Comparison of ENCODE assay signal across 23 mouse cellular contexts in the genomic region with DNA sequence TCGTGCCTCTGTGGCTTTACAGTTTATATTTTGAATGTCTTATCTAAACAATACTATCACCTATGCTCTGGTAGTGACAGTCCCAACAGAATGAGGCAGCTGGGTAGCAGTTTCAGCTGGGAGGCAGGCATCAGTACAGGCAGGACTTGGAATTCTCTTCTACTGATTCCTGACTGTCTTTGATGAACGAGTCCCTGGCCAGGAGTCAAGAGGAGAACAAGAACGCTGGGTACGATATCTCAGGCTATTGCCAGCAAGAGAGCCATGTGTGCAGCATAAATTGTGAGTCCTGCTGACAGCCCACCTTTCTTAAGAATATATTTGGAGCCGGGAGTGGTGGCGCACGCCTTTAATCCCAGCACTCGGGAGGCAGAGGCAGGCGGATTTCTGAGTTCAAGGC. TPM values are rescaled to one million over a fixed set of nuclear protein-coding genes. Genes with fewer than 3 reads are reported as not detected.
DNase-seq lines count a peak whose midpoint lies in the region; ATAC-seq and TF ChIP-seq lines count a peak whose summit lies in the region.
"Had no signal": no experiment of that assay in that cellular context is flagged by ENCODE, and none has a peak within 500 bp of the region (broad histone marks: within the 10 kb centered on the region; RNA-seq: fewer than 3 reads in every experiment).

No protein-coding gene starts in this region.

- WGBS in heart, embryonic 13.5 days, result 50% methylated on average over 9 of the region's 9 CpGs
- WGBS in liver, embryonic 15.5 days (ENCODE audit: insufficient replicate concordance), result 62% methylated on average over 9 of the region's 9 CpGs
- WGBS in liver, embryonic 12.5 days (ENCODE audit: insufficient replicate concordance), result 65% methylated on average over 9 of the region's 9 CpGs
- WGBS in spleen, adult 2 months, result 80% methylated on average over 9 of the region's 9 CpGs

- no peak for TF ChIP-seq CTCF in spleen, adult 2 months (IDR thresholded peaks at IDR 0.05; ENCODE audit: extremely low read depth, insufficient read depth, insufficient read length, insufficient replicate concordance)

- 0 out of 2 replicates have a peak overlapping the region, but pooled peaks have one; percentile 1 for H3K4me2 ChIP-seq in heart, embryonic 13.5 days
- peak overlapping the region; percentile 7; the same call in 1 of the 2 replicates for H3K4me2 ChIP-seq in liver, embryonic 15.5 days
- H3K4me2 ChIP-seq in liver, embryonic 12.5 days, result no peak overlapping the region
- H3K4me2 ChIP-seq: forebrain, embryonic 13.5 days; midbrain, embryonic 11.5 days had no signal

- H3K27me3 ChIP-seq in heart, embryonic 13.5 days (replicated peaks), result peaks cover 39% of the 10 kb centered on the region
- H3K27me3 ChIP-seq in liver, embryonic 15.5 days, result peaks cover 38% of the 10 kb centered on the region
- peaks cover 53% of the 10 kb centered on the region for H3K27me3 ChIP-seq in liver, embryonic 12.5 days (replicated peaks)
- H3K27me3 ChIP-seq in spleen, adult 2 months (ENCODE audit: control insufficient read depth, insufficient read depth, low read length), result no peaks in the 10 kb centered on the region

- H3K4me3 ChIP-seq in heart, embryonic 13.5 days, result no peak overlapping the region
- no peak overlapping the region for H3K4me3 ChIP-seq in liver, embryonic 15.5 days (replicated peaks)
- H3K4me3 ChIP-seq in liver, embryonic 12.5 days, result no peak overlapping the region
- peak overlapping the region; percentile 23 for H3K4me3 ChIP-seq in spleen, adult 2 months (ENCODE audit: extremely low read depth, insufficient read depth, insufficient read length)
- H3K4me3 ChIP-seq: forebrain, embryonic 13.5 days; kidney, embryonic 15.5 days; limb, embryonic 12.5 days had no signal

- ATAC-seq in heart, embryonic 13.5 days (ENCODE audit: extremely low read depth, insufficient number of reproducible peaks, low FRiP score, low TSS enrichment), result no peak
- no peak for ATAC-seq in liver, embryonic 15.5 days (ENCODE audit: insufficient read depth)
- no peak for ATAC-seq in liver, embryonic 12.5 days
- ATAC-seq: activated CD4-positive, CD25-positive, alpha-beta regulatory T cell, adult 4 months; forebrain, embryonic 13.5 days; intestine, postnatal 0 days; midbrain, embryonic 16.5 days had no signal

- no peak overlapping the region for H3K27ac ChIP-seq in heart, embryonic 13.5 days (replicated peaks)
- no peak overlapping the region for H3K27ac ChIP-seq in liver, embryonic 15.5 days (replicated peaks)
- no peak overlapping the region for H3K27ac ChIP-seq in liver, embryonic 12.5 days
- no peak overlapping the region for H3K27ac ChIP-seq in spleen, adult 2 months (ENCODE audit: insufficient read depth, low read length)
- H3K27ac ChIP-seq: forebrain, embryonic 13.5 days; hindbrain, embryonic 14.5 days; kidney, embryonic 15.5 days; limb, embryonic 12.5 days; liver, embryonic 14.5 days had no signal

- H3K36me3 ChIP-seq in heart, embryonic 13.5 days, result no peaks in the 10 kb centered on the region
- no peaks in the 10 kb centered on the region for H3K36me3 ChIP-seq in liver, embryonic 15.5 days (replicated peaks)
- no peaks in the 10 kb centered on the region for H3K36me3 ChIP-seq in liver, embryonic 12.5 days
- H3K36me3 ChIP-seq in spleen, adult 2 months (ENCODE audit: control insufficient read depth, insufficient read depth, low read length), result no peaks in the 10 kb centered on the region
- H3K36me3 ChIP-seq: kidney, embryonic 15.5 days; limb, embryonic 12.5 days had no signal

- H3K9me3 ChIP-seq in heart, embryonic 13.5 days, result no peaks in the 10 kb centered on the region
- no peaks in the 10 kb centered on the region for H3K9me3 ChIP-seq in liver, embryonic 15.5 days (replicated peaks)
- H3K9me3 ChIP-seq in liver, embryonic 12.5 days (replicated peaks), result no peaks in the 10 kb centered on the region
- H3K9me3 ChIP-seq: forebrain, embryonic 13.5 days; kidney, embryonic 15.5 days; limb, embryonic 12.5 days had no signal

- H3K4me1 ChIP-seq in heart, embryonic 13.5 days, result peaks cover 22% of the 10 kb centered on the region
- peaks cover 8% of the 10 kb centered on the region; the same call in 1 of the 2 replicates for H3K4me1 ChIP-seq in liver, embryonic 15.5 days (replicated peaks)
- peaks cover 10% of the 10 kb centered on the region; the same call in 1 of the 2 replicates for H3K4me1 ChIP-seq in liver, embryonic 12.5 days
- H3K4me1 ChIP-seq in spleen, adult 2 months (ENCODE audit: control insufficient read depth, insufficient read depth, insufficient read length), result peaks cover 2% of the 10 kb centered on the region; the same call in 1 of the 2 replicates

- no peak for TF ChIP-seq POLR2A in spleen, adult 2 months (IDR thresholded peaks at IDR 0.05; ENCODE audit: low read depth, low read length)

- no peak for DNase-seq in heart, adult 9 months (ENCODE audit: low spot score in 2 of 2)
- DNase-seq in spleen, adult 2 months (ENCODE audit: low read depth in 1 of 2, low spot score in 2 of 2), result no peak
- no peak for DNase-seq in spleen, postnatal 14 days (ENCODE audit: low spot score in 2 of 2)
- no peak for DNase-seq in cerebellum, postnatal 10 days
- DNase-seq: adrenal gland, adult 8-10 months; cerebellum, adult 8-10 months; cerebellum, postnatal 36 days; lung, postnatal 14 days; right cerebral cortex, postnatal 25 days; spleen, adult 18-20 months; thymus, postnatal 4 days had no signal

- no peak overlapping the region for H3K9ac ChIP-seq in heart, embryonic 13.5 days
- no peak overlapping the region for H3K9ac ChIP-seq in liver, embryonic 15.5 days
- no peak overlapping the region for H3K9ac ChIP-seq in liver, embryonic 12.5 days
- H3K9ac ChIP-seq: forebrain, embryonic 13.5 days; hindbrain, embryonic 14.5 days; kidney, embryonic 15.5 days; limb, embryonic 12.5 days; liver, embryonic 14.5 days had no signal

RNA-seq across cellular contexts. Expression of a gene that starts 1.9 kb away (rescaled TPM):
- polyA plus RNA-seq in heart, embryonic 13.5 days (2015; fragmentation: Nextera tagmentation; extraction: Ambion mirVana), result 3.8 and 4.2 TPM in 2 replicates
- 2.2 and 3.0 TPM in 2 replicates for polyA plus RNA-seq in liver, embryonic 15.5 days (2015; fragmentation: Nextera tagmentation; extraction: Ambion mirVana)
- polyA plus RNA-seq in liver, embryonic 12.5 days (2016; fragmentation: Nextera tagmentation; extraction: Ambion mirVana), result 1.9 and 2.2 TPM in 2 replicates
- 41.7 and 63.0 TPM in 2 replicates for polyA plus RNA-seq in spleen, adult 2 months (2012; rRNA removed)

RNA-seq across cellular contexts. Expression of a gene that starts 22.2 kb away (rescaled TPM):
- polyA plus RNA-seq in heart, embryonic 13.5 days (2015; fragmentation: Nextera tagmentation; extraction: Ambion mirVana), result 6.3 and 6.9 TPM in 2 replicates
- 3.0 and 4.0 TPM in 2 replicates for polyA plus RNA-seq in liver, embryonic 15.5 days (2015; fragmentation: Nextera tagmentation; extraction: Ambion mirVana)
- 6.9 and 7.4 TPM in 2 replicates for polyA plus RNA-seq in liver, embryonic 12.5 days (2016; fragmentation: Nextera tagmentation; extraction: Ambion mirVana)
- polyA plus RNA-seq in spleen, adult 2 months (2012; rRNA removed), result 3.3 and 4.2 TPM in 2 replicates
